Mouse (Mus musculus): ENCODE results near the gene 2810021J22Rik. TPM values are rescaled to one million over a fixed set of nuclear protein-coding genes. Genes with fewer than 3 reads are reported as not detected.
"Not testable (repeated sequence)": the region's sequence is repeated elsewhere in the genome, so short reads cannot be mapped to it uniquely, and the experiment has no call there.

The 2810021J22Rik gene
- total RNA-seq (2021): 10 to 100 TPM in 1 of 2 experiments, 1 to 10 TPM in 1; 6.8 to 12.1 TPM
- long read RNA-seq, experiment 1, partial matches to known transcripts: 0 of 6 reads
- long read RNA-seq, experiment 1, other reads (novel, unspliced or antisense): 2 of 6 reads
- long read RNA-seq, experiment 2, partial matches to known transcripts: 0 of 4 reads
- long read RNA-seq, experiment 2, other reads (novel, unspliced or antisense): 3 of 4 reads

DNA sequence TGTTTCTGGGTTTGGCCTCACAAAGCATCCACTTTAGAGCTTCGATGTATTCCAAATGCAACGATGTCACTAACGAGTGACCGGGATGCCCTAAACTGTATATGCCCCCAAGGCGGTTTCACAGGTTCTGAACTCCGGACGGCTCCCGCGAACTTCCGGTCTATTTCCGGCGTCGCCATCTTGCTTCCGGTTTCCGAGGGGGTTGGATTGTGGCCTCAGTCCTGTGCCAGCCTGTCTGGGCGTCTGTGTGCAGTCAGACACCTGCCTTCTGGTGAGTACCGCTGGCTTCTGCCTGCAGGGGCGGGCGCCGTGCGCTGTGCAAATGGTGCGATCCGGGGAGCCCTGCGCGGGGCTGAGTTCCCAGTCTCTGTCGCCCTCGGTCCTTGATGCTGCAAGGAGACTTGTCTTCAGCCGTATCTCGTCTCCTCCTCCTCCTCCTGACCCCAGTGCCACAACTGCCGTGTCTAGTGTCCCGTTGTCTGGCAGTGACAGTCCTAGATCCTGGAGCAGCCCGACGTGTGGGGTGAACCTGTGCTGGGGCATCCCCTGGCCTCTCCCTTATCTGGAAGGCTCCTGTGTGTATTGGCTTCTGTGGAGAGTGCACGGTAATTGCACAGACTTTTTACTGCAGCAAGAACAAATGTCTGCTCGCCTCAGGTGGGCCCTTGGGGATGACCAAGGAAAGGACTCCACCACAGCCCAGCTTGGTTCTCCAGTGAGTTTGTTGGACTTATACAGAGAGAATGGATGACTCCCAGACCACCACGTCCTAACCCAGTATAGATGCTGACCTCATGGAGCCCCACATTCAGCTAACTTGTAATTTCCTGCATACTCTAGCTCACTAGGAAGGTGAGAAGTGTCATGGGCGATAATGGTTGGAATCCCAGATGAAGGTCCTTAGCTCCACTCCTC is at the start of gene 2810021J22Rik:
Gene 2810021J22Rik, plus strand, starts transcription at position 178 of the 915 bp plus-strand sequence.
- peak; percentile 77 to 86 for DNase-seq (ENCODE audit: low spot score in 2 of 2)

DNA sequence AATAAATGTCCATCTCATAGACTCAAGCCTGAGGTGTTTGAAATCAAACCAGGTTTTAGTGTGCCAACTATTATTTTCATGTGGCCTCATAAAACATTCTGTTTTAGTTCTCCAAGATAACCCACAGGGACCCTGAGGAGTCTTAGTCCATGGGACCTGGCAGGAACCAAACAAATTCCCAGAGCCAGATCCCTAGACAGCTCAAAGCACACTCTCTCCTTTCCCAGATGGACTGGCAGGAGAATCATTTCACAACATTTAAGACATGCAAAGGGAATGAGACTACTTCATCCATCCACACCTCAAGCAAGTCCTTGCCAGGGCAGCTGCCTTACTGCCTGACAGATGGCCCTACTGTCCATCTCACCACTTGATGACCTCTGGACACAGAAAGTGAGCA is 38.1 kb upstream of the 2810021J22Rik start, which contains the start of gene Olfr312:
Gene Olfr312, plus strand, starts transcription at position 301 of the 400 bp plus-strand sequence.
- DNase-seq (ENCODE audit: low spot score in 2 of 2): not testable (repeated sequence)

DNA sequence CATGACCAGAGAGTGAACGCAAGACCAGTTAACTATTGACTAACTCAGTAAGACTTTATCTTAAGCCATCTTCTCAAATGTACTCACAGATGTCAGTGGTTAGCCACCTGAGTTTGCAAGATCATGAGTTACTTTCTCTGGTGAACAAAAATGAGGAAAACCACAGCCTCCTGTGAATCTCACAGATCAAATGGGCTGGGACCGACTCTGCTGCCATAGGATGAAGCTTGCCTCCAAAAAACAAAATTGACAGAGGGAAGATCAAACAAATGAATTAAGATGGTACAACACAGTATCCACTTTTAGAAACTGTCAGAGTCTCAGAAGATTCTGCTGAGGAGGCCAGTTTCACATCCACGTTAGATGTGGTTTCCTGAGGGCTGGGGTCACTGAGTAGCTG is 37.3 kb upstream of the 2810021J22Rik start:
- DNase-seq (ENCODE audit: low spot score in 2 of 2): no peak

DNA sequence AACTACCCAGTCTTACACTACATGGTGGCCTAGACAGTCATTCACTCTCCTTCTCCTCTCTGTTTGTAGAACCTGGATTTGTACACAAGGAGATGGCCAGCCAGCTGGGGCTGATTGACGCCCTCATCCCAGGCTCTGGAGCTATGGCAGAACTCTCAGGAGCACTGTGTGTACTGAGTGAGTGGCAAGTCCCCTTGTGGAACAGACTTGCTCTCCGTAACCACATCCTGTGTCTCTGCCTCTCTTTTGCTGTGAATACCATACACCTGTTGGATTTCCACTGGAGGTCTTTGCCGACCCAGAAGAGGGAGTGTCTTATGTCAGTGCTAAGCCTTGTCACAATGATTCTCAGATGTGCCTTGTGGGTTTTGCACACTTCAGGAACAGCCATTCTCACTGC is 34.5 kb upstream of the 2810021J22Rik start:
- DNase-seq (ENCODE audit: low spot score in 2 of 2): not testable (repeated sequence)

DNA sequence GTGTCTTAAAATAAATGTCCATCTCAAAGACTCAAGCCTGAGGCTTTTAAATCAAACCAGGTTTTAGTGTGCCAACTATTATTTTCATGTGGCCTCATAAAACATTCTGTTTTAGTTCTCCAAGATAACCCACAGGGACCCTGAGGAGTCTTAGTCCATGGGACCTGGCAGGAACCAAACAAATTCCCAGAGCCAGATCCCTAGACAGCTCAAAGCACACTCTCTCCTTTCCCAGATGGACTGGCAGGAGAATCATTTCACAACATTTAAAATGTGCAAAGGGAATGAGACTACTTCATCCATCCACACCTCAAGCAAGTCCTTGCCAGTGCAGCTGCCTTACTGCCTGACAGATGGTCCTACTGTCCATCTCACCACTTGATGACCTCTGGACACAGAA is 28.1 kb upstream of the 2810021J22Rik start, which contains the start of gene Olfr311:
Gene Olfr311, plus strand, starts transcription at position 301 of the 400 bp plus-strand sequence.
- DNase-seq (ENCODE audit: low spot score in 2 of 2): not testable (repeated sequence)

DNA sequence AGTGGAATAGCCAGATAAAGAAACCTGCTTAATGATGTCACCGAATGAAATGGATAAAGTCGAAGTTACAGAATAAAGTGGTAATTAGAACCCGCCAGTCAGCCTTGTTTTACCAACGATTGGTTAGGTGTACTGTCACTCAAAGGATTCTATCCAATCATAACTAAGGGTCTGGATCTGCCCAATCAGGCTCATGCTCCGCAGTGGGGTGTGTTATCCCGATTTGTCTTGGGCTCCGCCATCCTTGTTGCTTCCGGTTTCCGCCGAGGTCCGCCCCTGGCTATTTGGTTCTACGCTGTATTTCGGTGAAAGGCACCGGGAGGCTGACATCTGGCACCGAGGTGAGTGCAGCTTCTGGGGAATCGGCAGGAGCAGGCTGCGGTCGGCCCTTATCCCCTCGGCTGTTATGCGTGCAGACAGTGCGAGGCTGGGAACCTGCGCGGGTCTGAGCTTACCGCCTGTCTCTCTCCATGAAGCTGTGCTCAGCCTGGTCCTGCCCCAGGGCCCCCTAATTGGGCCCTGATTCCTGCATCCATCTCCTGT is 20.0 kb upstream of the 2810021J22Rik start, which contains the start of gene Gm12258:
Gene Gm12258, plus strand, starts transcription at position 240 of the 543 bp plus-strand sequence.
- peak; percentile 82 to 99 for DNase-seq (ENCODE audit: low spot score in 2 of 2)

DNA sequence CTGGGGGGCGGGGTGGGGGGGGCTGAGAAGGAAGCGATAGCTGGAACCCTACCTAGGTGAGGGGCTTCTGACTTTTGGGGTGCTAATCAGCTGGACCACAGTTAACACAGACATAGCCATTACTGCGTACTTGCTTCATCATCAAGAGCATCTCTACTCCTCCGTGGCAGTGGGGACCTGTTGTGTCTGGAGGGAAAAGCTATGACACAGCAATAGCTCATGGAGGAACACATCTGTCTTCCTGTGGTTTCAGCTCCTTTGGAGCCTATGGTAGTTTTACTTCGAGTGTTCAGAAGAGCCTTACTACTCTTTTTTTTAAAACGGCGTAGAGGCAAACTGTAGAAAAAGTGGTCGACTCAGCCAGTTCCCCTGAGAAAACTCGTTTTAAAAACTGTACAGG is 19.4 kb upstream of the 2810021J22Rik start:
- DNase-seq (ENCODE audit: low spot score in 2 of 2): no peak

DNA sequence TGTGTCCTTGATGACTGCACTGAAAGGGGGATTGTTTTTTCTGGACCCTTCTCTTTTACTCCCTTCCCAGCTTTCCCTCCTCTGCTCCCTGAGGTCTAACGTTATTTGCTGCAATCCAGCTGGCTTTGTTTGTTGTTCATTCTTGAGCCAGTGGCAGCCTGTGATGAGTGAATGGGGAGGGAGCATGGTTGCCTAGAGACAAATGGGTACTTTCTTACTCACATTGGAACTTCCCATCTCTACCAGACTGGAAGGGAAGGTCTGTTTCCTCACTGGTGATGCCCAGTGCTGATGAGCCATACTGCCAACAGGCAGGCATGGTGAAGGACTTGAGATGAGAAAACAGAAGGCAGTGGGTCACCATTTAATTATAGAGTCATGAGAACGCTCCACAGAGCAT is 17.3 kb upstream of the 2810021J22Rik start:
- no peak for DNase-seq (ENCODE audit: low spot score in 2 of 2)

DNA sequence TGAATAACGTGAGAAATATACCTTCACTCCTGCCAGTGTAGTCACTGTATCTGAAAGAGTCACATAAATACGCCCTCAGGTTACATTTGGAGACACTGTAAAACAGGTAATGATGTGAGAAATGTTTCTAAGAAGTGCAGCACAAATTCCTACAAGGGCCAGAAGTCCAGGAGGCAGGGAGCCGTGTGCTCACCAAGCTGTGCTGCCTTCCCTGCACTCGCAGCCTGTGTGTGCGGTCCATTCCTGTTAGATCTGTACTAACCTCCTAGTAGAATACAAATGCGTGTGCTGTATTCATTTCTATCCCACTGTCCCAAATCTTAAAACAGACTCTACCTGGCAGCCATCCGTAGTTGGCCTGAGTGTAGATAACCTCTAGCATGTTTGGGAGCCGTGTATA is 6.3 kb upstream of the 2810021J22Rik start:
- DNase-seq (ENCODE audit: low spot score in 2 of 2): no peak

DNA sequence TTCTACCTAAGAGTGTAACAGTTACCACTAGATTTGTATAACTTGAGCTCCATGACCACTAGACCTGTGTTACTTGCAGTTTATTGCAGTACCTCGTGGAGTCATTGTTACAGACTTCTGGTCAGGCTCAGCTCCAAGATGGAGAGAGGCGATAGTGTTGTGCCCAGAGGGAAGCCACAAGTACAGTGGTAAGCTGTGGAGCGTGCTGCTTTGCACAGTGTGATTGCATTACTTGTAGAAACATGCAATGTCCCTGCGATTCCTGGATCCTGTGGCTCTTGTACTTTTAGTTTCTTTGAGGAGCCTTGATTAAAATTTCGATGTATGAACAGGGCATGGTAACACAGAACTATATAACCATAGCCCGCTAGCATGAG is 926 bp downstream of the 2810021J22Rik start:
- no peak for DNase-seq (ENCODE audit: low spot score in 2 of 2)

DNA sequence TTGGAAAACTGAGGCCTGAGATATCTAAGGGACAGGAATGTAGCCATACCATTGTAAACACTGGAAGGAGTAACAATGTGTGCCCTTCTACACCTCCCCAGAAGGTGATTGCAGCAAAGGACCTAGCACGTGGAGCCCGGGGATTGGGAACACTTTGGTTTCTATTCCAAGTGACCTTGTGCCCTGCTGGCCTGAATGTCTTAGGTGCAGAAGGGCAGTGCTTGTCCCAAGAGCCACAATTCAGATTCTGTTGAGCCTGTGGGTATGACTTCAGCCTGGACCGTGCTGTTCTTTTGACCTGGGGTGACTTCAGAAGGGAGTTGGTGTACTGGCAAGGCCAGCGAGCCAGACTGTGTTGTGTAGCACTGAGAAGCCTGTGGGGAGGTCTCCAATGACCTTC is 3.9 kb downstream of the 2810021J22Rik start:
- no peak for DNase-seq (ENCODE audit: low spot score in 2 of 2)

DNA sequence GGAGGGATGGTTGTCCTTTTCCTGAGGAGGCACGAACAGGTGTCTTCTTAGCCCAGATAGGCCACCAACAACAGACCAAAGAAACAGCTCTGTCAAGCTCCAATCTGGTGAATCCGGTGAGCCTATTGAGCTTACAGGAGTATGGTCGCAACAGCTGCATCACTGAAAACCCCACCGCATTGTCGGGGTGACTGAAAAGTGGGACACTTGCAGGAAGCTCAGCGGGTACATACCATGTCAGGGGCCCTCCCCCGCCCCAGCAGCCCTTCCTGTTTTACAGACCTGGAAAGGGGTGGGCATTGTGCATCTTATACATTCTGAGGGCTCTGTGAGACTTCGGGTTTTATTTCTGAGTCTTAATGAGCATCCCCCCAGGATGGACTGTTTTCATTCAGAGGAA is 16.7 kb downstream of the 2810021J22Rik start:
- DNase-seq (ENCODE audit: low spot score in 2 of 2): no peak

DNA sequence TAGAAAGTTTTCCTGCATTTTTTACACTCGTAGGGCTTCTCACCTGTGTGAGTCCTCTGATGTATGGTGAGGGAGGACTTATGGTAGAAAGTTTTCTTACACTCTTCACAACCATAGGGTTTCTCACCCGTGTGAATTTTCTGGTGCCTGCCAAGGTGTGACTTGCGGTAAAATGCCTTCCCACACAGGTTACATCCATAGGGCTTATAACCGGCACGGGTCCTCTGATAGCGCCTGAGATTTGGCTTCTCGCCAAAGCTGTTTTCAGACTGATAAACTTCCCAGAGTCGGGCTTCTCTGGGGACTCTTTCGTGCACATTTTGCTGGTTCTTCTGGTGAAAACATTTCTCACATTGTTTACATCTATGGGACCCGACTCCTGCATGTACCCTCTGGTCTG is 23.5 kb downstream of the 2810021J22Rik start:
- no peak for DNase-seq (ENCODE audit: low spot score in 2 of 2)

DNA sequence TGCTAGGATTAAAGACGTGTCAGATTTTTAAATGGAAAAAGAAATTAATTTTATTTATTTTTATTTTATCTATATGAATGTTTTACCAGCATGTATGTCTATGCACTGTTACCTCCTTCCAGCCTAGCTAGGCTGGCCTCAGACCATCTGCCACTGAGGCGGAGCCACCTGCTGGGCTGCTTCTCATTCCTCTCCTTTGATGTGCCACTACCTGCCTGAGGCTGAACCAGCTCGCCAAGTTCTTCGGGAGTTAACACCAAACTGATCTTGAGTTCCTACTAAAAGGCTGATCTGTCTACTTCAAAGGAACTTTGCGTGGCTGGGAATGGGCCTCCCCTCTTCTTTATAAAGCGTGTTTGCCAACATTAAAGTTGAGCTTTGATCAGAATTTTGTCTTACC is 27.4 kb downstream of the 2810021J22Rik start:
- DNase-seq (ENCODE audit: low spot score in 2 of 2): no peak

DNA sequence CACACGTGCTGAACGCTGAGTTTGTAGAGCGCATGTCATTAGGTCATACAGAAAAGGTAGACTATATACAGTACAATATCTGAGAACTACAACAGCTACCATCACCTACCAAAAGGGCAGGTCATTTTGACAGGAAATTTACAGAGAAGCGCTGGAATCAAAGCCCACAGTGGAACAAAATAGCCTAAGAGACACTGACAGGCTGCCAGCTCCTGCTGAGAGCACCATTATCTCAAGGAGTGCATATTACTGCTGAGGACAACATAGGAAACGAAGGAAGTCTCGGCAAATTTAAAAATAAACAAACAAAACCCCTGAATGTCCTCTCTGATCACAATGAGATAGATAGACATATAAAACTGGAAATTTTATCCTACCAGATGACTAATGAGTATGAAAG is 30.5 kb downstream of the 2810021J22Rik start:
- no peak for DNase-seq (ENCODE audit: low spot score in 2 of 2)

DNA sequence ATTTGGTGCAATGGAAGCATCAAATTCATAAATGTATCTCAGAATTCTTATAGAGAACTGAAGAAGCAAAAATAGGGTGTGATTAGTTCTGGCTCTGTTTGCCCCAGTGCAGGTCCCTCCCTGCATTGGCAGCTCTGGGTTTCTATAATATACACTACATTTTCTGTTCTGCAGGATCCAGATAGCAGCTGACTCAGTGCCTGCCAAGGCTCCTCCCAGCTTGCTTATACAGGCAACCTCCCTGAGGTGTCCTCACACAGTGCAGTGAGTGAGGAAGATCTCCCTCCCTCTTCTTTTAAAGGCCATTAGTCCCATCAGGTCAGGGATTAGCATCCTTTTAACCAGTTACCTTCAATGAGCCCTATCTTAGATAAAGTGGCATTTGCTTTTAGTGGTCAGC is 34.1 kb downstream of the 2810021J22Rik start:
- DNase-seq (ENCODE audit: low spot score in 2 of 2): no peak

DNA sequence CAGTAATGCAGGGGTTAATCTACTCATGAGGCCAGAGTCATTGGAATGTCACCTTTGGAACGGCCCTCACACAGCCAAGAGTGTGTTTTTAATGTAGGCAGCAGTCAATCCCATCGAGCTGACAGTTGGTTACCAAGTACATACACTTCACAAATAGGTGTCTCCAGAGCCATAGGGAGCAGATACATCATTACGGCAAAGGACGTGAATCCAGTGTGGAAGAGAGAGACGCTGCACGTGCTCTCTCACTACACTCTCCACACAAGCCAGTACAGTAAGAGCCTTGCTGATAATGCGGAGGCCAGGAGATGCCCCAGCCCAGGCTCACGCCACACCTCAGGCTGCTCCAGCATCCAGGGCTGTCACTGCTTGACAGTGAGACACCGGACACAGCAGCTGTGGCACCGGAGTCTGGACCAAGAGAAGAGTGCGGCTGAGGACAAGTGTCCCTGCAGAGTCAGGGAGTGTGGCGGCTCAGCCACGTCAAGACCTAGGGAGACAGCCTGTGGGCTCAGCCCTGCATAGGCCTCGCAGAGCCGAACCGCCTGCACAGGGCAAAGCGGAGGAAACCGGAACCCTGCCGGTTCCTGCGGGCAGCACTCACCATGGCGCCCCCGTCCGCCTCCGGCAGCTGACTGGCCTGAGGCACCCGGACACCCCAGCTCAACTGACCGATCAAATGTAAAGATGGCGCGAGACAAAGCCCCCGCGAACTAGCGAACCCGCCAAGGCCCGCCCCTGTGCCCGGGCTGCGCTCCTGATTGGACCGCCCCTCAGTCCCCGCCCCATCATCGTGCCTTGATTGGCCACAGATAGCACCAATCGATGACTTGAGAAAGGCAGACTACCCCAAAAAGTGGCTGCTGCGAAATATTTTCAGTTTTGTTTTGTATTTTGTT is 36.7 kb downstream of the 2810021J22Rik start, which contains the start of gene Zfp39:
Gene Zfp39, minus strand, starts transcription at position 715 of the 899 bp plus-strand sequence.
- DNase-seq (ENCODE audit: low spot score in 2 of 2): peak; percentile 96

DNA sequence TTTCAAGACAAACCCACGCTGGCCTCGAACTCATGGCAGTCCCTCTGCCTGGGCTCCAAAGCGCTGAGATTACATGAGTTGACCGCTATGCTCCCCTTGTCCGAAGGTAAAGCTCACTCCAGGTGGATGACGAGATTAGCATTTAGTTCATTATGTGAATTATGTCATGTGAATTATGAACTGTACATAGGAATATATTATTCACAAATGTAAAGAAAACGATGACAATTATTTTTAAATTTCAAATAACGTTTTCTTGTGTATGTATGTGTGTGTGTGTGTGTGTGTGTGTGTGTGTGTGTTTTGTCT is 37.3 kb downstream of the 2810021J22Rik start:
- DNase-seq (ENCODE audit: low spot score in 2 of 2): no peak

DNA sequence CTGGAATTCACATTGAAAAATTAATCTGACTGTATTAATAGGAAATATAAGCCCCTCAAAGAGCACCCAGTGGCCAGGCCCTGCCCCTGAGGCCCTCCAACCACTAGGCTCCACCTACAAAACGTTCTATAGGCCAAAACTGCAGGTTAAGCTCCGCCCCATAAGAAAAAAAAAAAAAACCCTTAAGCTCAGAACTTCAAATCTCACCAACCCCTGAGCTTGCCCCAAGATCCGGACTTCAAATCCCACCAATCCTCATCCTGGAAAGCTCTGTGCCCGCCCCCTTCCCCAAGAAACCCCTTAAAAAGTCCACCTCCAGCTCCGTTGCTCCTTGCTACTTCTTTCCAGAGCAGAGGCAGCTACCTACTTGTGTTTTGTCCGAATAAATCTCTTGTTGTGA is 37.8 kb downstream of the 2810021J22Rik start:
- peak in 1 of 2 experiments; percentile 14 for DNase-seq (ENCODE audit: low spot score in 2 of 2)

DNA sequence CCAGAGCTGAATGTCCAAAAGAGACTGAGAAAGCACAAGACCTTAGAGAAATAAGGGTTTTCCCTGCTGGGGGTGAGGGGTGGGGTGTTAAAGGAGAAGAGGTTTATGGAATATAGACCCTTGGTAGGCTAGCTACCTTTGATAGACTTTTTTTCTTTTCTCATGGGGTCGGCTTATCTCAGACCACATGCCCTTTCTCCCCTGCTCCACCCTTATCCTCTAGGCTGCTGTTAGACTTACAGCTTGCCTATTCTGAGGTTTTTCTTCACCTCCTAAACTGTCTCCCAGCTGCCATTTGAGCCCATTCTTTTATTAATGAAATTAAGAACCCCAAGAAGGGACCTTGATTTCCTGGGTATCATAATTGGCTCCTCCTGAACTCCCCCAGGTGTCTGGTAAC is 46.8 kb downstream of the 2810021J22Rik start:
- DNase-seq (ENCODE audit: low spot score in 2 of 2): no peak

DNA sequence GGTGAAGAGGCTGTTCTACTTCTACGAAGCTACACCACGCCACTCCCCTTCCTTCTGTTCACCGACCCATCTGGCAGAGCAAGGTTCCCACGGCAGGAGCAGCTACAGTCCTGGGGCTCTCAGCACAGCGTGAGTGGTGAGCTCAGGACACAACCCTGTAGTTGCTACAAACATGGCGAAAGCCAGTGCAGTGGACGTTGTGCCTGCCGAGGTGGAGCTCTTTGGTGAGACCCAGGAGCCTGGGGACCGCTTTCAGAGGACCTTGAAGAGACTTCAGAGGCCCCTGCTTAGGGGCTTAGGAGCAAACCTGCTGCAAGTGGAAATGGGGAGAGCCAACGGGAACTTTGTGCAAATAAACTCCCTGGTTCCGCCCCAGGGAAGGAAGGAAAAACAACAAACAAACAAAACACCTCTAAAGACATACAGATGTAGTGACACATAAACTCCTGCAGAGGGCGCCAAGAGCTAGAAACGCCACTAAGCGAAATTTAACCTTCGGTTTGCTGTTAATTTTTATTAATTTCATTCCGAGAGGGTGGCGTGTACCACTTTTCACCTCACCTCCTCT is 47.5 kb downstream of the 2810021J22Rik start:
- DNase-seq (ENCODE audit: low spot score in 2 of 2): no peak
